Mouse (Mus musculus) liver, adult 2 months (tissue): ENCODE results near the gene P4hb.

Source experiments
- CTCF ChIP-seq: fragments of 200-500 bp; IDR thresholded peaks from 2 replicates; pipeline ENCODE4 v1.5.1; 2011; ENCODE audit warnings: low read depth, low read length, control low read depth
- POLR2A ChIP-seq: fragments of 200-500 bp; IDR thresholded peaks from 2 replicates; pipeline ENCODE4 v1.6.1; 2011; ENCODE audit warnings: low read length, control low read depth; ENCODE audit not compliant: insufficient read depth; ENCODE audit errors: extremely low read depth

DNA sequence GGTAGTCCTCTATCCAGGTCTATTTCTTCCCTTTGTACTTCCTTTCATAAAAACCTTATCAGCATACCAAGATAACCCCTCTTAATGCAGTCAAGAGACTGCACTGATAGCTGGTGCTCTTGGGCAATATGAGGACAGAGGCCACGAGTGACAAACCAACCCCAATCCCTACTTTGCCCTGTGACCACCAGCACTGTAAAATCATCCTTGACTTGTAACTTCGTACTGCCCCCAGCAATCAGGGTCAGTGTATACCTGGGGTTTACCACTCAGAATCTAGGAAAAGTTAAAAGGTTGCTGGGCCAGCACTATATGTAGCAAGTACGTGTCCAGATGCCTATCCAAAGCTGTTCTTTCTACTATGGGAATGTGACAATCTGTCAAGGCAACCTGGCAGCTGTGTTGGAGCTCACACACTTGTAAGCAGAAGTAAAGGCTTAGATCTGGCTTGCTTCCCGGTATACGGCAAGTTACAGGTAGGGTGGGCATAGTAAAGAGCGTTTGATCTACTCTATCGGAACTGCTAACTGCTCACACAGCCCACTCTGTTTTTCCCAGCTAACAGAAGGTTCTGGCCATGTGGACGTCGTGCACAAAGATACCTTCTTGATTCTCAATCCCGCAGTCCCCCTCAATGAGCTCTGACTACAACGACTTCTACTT lies 1.2 kb downstream of the P4hb start:
- TF ChIP-seq CTCF (no peak), POLR2A (no peak)
